Mouse (Mus musculus) lung, postnatal 14 days (tissue): ENCODE data around the gene Nhlrc2.

ENCODE experiments used
- DNase-seq: peaks from one replicate; pipeline ENCODE4 v3.0.0; 2021

The Nhlrc2 gene

DNA sequence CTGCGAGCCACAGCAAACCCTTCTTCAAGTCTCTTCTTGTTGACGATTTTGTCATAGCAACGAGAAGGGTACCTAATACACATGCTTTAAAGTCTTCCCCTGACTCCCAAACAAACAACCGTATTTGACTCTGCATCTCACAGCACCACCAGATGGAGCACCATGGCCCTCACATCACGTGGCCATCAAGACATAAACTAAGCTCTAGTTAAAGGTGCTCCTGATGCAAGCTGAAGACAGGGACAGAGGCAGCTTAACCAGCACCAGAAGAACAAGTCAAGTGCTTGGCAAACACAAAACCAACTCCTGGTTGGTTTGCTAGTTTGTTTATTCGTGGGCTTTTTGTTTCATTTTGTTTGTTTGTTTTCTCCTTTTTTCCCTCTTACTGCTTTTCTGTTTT is 17.3 kb downstream of the Nhlrc2 start:
- no peak for DNase-seq

DNA sequence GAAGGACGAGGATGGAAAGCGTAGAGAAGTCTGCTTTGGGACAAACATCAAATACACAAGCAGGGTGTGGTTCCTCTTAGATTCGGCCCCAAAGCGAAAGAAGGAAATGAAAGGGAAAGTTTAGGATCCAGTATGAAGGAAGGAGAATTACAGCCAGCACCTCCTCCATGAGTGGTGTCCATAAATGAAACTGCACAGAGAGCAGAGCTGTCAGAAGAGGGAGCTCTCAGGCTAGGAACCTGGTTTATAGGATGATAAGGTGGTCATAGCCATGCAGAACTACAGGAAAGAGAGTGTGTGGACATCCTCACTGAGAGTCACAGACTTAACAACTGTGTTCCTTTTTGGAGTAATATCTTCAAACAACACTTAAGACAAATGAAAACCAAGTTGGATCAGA is 18.0 kb downstream of the Nhlrc2 start:
- DNase-seq, result peak; percentile 74

DNA sequence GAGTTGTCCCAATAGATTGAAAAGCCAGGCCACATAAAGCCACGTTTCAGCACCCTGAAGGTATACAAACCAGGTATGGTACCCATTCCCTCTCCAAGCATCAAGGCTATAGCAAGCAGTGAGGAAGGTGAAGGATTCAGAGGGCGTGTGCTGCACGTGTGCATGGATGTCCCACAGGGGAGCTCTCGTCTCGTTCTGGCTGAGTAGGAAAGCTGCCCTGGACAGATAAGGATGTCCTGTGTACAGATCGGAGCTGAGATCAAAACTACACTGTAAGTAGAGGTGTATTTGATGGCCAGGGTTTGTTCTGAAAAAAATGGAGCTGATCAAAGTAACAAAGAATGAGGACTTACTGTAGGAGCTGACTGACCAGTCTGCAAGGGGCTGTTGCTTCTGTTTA is 18.9 kb downstream of the Nhlrc2 start:
- DNase-seq, result no peak

DNA sequence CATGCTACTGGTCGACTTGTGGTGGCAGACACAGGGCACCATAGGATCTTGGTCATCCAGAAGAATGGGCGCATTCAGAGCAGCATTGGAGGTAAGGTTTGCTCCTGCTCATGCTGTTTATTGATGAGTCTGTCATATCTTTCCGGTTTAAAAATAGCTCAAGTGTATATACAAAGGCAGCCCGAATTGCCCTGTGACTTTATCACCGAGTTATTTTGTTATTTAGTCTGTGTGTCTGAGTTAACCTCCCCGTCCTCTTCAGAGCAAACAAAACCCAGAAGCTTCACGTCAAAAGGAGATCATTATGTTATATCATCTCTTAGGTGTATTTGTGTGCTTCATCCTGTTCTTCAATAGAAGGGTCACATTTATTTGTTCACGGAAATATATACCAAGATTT is 22.7 kb downstream of the Nhlrc2 start:
- no peak for DNase-seq

DNA sequence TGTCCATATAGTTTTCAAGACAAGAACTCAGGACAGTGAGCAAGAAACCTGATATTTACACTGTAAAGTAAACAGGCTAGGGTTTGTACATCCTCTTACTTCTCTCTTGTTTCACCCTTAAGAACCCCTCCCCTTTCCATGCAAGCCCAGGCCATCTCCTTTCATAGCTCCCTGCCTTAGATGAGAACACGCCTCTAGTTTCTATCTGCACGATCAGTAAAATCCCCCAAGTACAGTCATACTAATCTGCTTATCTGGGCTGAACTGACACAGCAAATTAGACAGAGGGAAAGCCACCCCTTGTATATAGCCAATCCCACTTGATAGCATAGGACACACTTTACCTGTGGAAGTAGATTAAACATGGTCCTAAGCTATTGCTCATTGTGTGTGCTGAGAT is 23.2 kb downstream of the Nhlrc2 start:
- DNase-seq, result no peak

DNA sequence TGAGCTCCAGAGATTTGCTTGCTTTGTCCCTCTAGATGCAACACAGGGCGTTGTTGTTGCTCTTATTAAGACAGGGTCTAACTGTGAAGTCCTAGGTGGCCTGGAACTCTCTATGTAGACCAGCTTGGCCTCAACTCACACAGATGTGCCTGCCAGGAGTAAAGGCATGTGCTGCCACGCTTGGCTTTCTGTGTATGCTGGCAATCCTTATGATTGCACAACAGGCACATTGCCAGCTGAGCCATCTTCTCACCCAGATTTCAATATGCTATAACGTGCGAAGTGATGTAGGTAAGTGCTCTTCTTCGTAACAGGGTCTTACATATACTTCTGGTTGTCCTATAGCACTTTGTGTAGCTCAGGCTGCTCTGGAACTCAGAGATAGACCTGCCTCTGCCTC is 23.9 kb downstream of the Nhlrc2 start:
- no peak for DNase-seq

DNA sequence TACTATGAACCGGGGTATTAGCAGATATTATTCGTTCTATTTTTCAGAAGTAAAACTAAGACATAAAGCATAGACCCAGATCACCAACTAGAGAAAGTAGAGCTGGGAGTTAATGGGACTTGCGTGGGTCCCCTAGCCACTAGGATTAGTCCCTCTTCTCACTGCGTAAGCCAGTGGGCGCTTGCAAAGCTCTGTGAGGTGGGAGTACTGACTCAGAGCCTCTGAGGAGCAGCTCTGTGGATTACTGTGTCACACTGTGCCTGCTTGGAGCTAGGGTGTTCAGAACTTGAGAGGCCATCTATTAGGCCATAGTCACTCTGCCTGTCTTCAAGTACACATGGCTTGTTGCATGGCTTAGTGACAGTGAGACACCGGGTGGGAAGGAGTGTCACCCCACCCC is 25.1 kb downstream of the Nhlrc2 start:
- DNase-seq, result no peak

DNA sequence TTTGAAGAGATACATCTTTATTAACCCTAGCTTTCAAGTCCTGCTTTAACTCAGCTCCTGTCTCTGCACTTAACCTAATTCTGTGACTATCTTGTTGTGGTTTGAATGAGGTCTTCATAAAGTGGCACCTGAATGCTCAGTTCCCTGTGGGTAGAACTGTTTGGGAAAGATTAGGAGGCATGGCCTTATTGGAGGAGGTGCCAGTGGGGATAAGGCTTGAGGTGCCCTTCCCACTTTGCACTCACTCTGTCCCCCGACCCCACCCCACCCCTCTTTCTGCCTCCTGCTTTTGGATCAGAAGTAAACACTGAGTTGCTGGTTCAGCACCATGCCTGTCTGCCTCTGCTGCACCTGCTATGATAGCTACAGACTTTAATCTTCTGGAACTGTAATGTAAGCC is 29.7 kb downstream of the Nhlrc2 start:
- DNase-seq, result no peak

DNA sequence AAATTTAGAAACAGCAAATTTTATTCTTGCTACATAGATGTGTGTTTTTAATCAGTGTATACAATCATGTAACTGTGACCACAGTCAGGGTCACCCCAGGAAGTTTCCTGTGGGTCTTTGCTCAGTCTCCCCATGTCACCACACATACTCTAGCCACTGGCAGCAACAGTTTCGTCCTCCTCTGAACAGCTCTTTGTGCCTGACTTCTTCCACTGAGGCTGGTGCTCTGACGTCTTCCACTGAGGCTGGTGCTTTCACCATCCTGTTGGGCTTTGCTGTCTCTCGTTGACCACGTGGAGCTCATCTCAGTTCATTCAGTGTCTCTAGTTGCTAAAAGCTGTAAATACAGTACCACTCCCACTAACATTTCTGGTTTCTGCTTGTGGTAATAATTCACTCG is 33.9 kb downstream of the Nhlrc2 start:
- DNase-seq, result no peak

DNA sequence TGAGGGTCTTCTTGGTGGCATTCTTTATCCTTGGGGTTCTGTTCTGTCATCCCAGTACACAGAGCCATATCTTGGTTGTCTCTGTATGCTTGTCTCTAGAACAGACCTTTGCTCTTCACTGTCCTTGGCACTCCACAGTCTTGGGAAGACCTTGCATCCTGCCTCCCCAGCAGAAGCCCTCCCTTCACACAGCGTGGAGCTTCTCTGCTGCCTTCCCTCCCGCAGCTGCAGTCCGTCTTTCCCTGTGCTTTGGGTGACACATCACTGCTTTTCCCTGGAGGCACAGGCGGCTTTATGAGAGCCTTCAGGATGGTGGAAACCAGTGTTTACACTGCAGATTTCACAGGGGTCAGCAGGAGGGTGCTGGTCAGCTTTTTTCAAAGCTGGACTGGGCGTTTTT is 35.7 kb downstream of the Nhlrc2 start:
- DNase-seq, result no peak

DNA sequence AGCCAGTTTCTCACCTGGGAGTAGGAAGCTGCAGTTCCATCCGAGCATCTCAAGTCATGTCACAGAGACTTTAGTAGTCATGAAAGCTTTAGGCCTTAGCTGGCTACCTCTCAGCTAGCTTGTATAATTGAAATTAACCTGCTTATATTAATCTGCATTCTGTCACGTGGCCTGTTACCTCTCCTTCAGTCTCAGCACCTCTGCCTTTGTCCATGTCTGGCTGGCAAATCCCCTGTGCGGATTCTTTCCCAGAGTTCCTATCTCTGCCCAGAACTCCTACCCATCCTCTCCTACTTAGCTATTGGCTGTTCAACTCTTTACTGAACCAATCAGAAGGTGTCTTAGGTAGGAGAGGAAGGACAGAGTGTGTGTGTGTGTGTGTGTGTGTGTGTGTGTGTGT is 36.2 kb downstream of the Nhlrc2 start:
- DNase-seq, result no peak

DNA sequence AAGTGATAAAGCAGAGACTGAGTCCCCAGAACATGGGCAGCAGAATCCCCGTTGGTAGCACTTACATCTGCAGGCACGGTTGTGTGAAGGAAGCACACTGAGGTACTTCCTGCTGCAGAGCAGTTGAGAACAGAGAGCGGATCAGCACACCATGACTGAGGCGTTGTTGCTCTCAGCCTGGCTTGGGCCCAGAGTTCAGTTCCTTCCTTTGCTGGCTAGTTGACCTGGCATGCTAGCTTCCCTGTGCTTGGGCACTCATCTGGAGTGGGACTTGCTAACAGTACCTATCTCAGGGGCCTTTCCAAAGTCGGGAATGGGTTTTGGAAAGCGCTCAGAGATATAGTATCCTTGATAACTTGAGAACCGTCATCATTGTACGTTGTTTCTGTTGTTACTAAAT is 38.3 kb downstream of the Nhlrc2 start:
- peak; percentile 40 for DNase-seq

DNA sequence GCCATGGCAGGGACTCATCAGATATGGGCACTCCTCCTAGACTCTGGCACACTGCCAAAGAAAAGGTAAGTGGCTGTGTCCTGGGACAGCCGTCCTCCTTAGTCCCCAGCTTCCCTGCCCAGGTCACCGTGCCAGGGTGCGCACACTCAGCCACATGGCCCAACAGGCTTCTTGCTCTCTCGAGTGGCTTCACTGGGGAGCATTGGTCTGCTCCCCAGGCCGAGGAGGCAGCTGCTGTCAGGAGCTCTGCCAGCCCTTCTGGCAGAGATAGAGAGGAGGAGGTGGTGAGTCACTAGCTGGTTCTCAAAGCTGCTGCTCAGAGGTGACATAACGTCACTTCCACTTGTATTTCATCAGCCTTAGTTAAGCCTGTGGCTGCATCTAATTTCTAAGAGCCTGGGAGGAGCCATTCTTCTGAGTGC is 40.2 kb downstream of the Nhlrc2 start:
- peak; percentile 54 for DNase-seq

DNA sequence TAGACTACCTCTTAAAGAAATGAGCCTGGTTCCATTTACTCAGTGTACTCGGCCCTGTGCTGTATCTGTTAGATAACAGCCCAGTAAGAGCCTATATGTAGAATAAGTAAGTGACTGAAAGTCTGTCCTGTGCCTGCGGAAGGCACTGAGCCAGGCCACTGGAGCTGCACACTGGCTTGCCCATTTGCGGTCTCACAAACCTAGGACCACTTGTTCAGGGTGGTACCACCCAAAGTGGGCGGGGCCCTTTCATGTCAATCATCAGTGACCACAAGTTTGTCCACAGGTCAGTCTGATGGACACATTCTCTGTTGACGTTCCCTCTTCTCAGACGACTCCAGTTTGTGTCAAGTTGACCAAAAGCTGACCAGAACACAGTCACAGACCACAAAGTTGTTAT is 40.9 kb downstream of the Nhlrc2 start:
- no peak for DNase-seq

DNA sequence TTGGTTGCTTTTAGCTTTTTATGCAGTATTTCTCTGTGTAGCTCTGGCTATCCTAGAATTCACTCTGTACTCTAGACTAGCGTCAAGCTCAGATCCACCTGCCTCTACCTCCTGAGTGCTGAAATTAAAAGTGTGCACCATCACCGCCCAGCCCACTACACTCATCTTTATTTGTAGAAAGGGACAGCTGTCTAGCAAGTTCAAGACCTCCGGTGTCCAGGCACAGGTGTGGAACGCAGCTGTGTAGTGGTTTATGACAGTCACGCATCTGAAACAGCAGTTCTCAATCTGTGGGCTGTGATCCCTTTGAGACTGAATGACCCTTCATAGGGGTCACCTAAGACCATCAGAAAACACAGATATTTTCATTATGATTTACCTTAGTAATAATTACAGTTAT is 41.4 kb downstream of the Nhlrc2 start:
- no peak for DNase-seq

DNA sequence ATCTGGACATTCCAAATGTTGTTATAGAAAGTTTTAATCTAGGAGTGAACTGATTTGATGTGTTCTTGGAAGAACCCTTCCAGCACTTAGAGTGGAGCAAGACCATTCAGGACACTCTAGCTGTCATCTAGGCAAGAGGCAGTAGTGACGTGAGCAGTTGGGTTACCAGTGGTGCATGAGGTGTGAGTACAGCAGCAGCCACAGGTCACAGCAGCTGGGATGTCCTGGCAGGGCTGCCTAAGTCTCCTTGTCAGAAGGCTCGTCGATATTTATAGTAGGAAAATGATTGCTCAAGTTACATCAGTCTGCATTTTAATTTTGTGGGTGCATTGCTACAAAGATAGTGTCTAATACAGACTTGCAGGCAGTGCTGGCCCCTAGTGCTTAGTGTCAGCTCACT is 42.2 kb downstream of the Nhlrc2 start:
- no peak for DNase-seq

DNA sequence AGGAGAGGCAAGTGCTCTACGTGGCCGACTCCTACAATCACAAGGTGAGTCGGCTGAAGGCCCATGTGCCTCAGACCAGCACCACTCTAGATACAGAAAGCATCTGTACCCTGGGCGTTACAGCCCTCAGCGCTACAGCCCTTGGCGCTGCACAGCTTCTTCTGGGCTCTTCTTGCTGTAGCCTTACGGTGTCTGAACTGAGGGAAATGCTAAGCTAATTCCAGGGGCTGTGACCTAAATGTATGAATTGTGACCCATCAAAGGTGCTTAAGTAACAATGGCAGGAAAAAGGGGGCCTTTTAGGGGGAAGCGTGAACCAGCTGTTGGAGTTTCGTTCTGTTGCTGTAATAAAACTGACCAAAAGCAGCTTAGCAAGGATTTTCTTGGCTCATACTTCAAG is 44.4 kb downstream of the Nhlrc2 start:
- no peak for DNase-seq

DNA sequence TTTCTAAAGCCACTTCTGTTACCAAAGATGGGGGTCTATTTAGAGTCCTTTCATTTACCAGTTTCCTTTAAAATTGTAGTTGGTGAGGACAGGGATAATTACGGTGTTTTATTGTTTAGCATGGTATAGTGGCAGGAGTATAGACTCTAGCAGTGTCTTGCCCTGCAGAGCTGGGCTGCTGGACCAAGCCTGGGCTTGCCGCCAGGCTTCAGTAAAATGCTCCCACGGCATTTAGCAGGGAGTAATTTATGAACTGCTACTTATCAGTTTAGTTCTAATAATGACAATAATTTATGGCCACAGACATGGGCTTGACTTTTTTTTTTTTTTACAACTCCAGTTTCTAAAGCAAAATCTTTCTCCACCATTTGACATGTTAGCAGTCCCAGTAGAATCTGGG is 51.9 kb downstream of the Nhlrc2 start:
- peak; percentile 47 for DNase-seq

DNA sequence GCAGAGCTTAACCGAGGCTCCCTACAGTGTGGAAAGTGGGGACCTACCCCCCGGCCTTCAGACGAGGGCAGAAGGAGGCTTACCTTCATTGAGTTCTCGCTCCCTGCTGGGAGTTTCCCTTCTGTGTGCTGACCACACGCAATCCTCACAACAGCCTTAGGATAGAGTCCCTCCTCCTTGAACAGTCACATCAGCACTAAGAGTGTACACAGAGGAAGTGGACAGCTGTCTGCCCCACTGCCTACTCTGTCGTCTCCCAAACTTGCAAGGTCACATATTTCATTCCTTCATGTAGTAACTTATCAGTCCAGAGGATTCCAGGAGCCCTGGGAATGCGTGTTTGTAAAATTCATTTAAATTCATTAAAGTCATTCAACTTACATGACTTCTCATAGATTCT is 52.7 kb downstream of the Nhlrc2 start:
- no peak for DNase-seq

DNA sequence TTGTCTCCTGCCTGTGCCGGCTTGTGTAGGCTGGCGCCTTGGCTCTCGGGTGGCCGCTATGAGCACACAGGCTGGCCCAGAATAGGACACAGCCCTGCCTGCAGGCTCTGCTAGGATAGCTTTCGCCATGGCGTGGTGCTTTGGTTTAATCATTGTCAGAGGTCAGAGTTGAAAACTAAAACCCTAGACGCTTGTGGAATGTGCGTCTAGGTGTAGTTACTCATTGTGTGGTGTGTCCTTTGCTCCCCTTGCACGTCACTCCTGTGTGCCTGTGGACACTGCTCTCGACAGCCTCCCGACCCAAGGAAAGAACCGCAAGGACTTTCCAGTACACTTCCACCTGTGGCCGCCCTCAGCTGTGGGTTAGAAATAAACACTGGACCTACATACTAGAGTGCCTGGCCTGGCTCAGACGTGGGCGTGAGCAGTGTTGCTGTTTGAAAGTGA is 53.9 kb downstream of the Nhlrc2 start:
- DNase-seq, result no peak

DNA sequence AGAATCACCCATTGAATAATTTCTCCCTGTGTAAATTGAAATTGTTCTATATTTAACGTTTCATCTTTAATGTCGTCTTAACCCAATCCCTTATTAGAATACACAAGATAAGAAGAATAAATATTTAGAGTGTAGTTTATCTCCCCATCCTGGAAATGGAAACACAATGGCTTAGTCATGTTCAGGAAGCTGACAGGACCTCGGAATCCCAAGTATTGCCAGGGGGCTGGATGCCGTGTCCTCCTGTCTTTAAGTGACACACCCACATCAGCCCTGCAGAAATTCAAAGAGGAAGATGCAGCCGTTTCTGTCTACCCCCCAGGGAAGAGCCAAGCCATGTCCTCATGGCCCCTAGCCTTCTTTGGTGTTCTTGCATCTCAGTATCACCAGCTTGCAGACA is 60.9 kb downstream of the Nhlrc2 start:
- peak; percentile 33 for DNase-seq

DNA sequence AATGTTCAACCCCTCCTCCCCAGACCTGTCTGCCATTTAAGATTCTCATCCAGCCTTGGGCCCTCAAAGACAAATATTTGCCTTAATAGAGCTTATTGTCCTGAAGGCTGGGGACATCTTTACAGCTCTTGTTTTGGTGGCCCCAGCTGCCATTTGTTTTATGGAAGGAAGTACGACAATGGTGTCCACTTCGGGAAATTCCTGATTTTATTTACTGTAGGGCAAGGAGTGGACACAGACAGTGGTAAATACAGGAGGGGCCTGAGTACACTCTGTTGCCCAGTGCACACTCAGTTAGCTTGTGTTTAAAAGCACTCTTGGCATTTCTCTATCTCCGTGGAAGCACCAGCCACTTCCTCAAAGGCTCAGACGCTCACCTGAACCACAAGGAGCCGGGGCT is 66.1 kb downstream of the Nhlrc2 start:
- DNase-seq, result no peak

DNA sequence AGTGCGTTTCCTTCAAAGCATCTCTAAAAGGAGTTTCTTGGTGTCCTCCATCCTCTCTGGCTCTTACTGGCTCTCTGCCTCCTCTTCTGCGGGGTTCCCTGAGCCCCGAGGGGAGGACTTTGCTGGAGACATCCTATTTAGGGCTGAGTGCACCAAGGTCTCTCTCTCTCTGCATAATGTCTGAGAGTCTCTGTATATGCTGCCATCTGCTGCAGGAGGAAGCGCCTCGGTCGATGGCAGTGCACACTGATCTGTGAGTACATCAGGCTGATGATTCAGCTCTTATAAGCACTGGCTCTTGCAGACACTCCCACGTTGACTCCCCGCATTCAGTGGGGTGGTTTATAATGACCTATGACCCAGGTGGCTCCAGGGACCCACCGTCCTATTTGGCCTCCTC is 70.8 kb downstream of the Nhlrc2 start:
- no peak for DNase-seq

DNA sequence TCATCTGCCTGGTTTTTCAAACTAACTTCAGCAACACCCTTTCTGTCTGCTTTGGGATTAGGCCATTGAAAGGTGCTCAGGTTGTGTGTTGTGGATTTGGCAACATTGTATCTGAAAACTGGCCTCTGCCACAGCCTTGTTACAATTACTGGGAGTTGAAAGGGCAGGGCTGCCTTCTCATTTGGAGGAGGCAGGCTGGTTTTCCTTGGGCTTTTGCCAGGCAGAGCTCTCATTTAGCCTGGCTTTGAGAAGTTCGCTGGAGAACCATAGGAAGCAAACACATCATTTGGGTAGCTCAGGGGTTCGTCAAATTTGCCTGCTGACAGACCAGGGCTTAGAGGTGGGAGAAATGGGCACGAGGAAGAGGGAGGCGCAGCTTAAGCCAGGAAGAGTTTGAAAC is 71.5 kb downstream of the Nhlrc2 start:
- DNase-seq, result peak; percentile 32

DNA sequence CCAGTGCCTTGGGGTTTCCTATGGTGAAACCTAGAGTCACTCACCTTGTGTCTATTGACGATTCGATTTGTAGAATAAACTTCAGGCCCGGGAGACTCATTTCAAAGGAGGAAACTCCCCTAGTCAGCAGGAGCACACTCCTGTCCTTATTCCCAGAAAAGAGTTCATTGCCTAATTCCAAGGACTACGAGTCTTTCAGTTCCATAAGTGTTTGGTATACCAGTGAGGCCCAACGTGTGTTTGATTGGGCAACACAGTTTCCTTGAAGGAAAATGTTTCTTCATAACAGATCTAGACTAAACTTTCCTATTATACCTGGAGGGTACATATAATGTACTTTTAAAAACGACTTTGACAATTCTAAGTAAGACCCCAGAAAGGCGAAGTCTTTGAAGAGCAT is 73.8 kb downstream of the Nhlrc2 start:
- no peak for DNase-seq

DNA sequence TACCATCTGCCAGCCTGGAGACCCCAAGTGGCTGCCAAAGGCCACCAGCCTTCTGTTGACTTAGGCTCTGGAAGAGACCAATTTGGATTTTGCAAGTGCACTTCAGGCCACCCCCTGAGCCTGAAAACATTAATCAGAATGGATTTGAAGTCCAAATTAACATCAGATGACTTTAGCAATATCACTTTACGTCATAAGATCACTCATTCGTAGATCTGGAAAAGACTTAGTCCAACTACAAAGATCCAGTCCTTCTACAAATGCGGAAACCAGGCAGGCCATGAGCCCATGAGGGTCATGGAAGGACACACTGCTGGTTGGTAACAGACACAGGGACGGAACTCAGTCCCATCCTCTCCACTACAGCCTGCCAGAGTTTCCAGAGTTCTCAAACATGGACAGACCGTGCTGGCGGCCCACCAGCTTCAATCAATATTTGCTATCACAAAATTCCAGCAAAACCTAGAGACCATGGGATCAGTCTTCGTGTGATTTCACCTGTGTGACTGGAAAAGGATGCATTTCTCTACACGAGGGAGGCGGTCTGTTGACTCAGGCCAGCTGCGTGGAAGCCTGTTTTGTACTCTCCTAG is 79.9 kb downstream of the Nhlrc2 start:
- no peak for DNase-seq
